Mouse (Mus musculus): ENCODE measurements around the gene Dcst1. TPM values are rescaled to one million over a fixed set of nuclear protein-coding genes. Genes with fewer than 3 reads are reported as not detected.

Gene Dcst1
- polyA plus RNA-seq (2015; fragmentation: Nextera tagmentation; extraction: Ambion mirVana): 0.88 and 0.93 TPM in 2 replicates

DNA sequence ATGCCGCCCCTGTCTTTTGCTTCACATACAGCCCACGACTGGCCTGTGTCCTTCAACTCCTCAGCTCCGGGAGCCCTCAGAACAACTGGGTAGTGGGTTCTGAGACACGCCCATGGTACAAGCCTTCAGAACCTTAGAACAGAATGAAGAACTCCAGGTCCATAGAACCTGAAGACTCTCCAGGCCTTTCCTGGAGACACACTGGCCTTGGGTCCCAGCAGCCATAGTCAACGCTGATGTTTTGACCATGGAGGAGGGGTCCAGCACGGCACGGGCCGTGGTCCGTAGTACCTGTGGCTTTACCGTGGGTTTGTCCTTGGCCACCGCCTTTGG lies at the start of gene Dcst1:
Dcst1 (minus strand) TSS at position 101 of the 333 bp plus-strand sequence.
- no peak within 1 kb of the TSS for H3K4me3 ChIP-seq (replicated peaks)
- H3K36me3 ChIP-seq: no peaks in the 10 kb centered on the region
- H3K27me3 ChIP-seq: no peaks in the 10 kb centered on the region
- H3K27ac ChIP-seq: no peak within 1 kb of the TSS
- 84% methylated on average over 11 of the region's 11 CpGs for WGBS
- H3K9ac ChIP-seq (replicated peaks): no peak within 1 kb of the TSS
- H3K4me2 ChIP-seq (replicated peaks): no peak within 1 kb of the TSS
- no peak for ATAC-seq
- H3K4me1 ChIP-seq (replicated peaks): 0 out of 2 replicates have a peak, but pooled peaks cover 4% of the 10 kb centered on the region
- no peaks in the 10 kb centered on the region for H3K9me3 ChIP-seq

DNA sequence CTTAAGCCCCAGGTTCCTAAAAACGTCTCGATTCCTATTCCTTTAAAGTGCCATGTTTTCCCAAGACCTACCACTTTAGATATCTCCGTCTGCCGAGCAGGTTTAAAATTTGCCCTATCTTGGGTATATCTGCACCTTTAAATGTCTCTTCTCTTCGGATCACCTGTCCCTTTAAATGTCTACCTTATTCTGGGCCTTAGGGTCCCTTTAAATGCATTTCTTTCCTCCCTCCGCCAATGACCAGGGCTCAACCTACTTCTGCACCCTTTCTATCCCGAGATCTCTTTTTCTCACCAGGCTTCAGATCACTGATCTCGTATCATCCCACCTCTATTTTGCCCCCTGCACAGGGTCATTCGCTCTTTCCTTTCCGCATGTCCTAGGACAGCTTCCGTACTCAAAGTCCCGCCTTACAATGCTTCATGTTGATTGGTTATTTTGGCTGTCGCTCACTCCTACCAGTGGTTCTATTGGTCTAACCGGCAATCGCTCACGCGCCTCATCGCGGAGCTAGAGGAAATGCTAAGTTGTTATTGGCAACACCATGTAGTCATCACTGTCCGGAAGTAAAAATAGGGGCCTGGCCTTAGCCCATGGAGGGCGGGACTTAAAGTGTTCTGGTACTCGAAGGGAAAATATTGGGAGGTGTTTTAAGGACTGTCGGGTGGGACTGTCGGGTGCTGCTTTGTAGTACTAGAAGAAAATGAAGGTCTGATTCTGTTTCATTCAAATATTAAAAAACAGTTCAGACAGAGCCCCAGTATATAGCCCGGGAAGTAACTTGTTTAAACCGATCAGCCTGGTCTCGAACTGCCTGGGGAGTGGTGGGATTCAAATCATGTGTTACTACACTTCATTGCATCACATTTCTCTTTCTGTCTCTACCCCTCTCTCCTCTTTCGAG lies 46.7 kb upstream of the Dcst1 start, which contains the start of gene Flad1:
Flad1 (minus strand) TSS at position 381 of the 904 bp plus-strand sequence.
- ATAC-seq: peak; percentile 100
- peak within 1 kb of the TSS; percentile 52 for H3K4me3 ChIP-seq (replicated peaks)
- no peaks in the 10 kb centered on the region for H3K27me3 ChIP-seq
- H3K4me1 ChIP-seq (replicated peaks): peaks cover 20% of the 10 kb centered on the region
- peak within 1 kb of the TSS; percentile 60 for H3K9ac ChIP-seq (replicated peaks)
- peak within 1 kb of the TSS; percentile 69 for H3K4me2 ChIP-seq (replicated peaks)
- H3K27ac ChIP-seq: peak within 1 kb of the TSS; percentile 67
- peaks cover 43% of the 10 kb centered on the region for H3K36me3 ChIP-seq
- H3K9me3 ChIP-seq: no peaks in the 10 kb centered on the region
- WGBS: 7% methylated on average over 28 of the region's 28 CpGs

DNA sequence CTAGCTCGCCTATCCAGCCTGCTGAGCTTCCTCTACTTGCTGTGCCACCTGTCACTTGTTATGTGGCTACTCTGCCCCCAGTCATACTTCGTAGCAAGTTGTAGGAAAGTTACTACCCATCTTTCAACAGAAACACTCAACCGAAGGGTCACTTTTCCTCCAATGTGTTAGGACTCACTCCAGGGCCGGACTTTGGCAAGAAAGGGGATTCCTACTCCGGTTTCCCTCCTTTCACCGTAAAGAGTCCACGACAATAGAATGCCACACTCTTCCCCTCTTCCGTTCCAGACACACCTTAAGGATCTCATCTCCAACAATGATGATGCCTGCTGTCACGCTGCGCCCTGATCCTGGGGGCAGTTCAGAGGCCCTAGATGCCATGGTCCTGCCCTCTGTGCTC lies 45.8 kb upstream of the Dcst1 start:
- no peak for ATAC-seq
- Histone ChIP-seq H3K27me3 (no peaks in the 10 kb centered on the region), H3K36me3 (peaks cover 41% of the 10 kb centered on the region), H3K4me3 (replicated peaks) (peak overlapping the region; percentile 52), H3K9ac (replicated peaks) (peak overlapping the region; percentile 60), H3K27ac (peak overlapping the region; percentile 67), H3K4me2 (replicated peaks) (peak overlapping the region; percentile 69), H3K9me3 (no peaks in the 10 kb centered on the region), H3K4me1 (replicated peaks) (peaks cover 13% of the 10 kb centered on the region)
- 79% methylated on average over 10 of the region's 10 CpGs for WGBS

DNA sequence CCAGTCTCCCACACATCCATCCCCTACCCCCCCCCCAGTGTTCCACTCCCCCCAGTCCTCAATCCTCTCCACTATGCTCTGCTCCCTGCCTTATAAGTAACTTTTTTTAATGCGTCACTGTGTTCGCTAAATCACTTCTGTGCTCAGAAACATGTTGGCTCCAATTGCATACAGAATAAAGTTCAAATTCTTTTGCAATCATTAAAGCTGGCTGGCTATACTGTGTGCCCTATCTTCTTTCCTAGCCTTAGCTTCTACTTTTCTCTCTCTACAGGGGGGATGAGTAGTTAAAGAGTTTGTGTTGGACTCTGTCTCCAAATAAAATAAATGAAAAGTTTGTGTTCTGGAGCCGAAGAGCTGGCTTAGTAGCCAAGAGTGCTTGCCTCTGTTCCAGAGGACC lies 44.6 kb upstream of the Dcst1 start:
- no peak for ATAC-seq
- no peaks in the 10 kb centered on the region for H3K27me3 ChIP-seq
- peaks cover 41% of the 10 kb centered on the region for H3K36me3 ChIP-seq
- WGBS: 94% methylated on average over 3 of the region's 3 CpGs
- no peak overlapping the region for H3K9ac ChIP-seq (replicated peaks)
- H3K4me3 ChIP-seq (replicated peaks): no peak overlapping the region
- peaks cover 13% of the 10 kb centered on the region for H3K4me1 ChIP-seq (replicated peaks)
- H3K27ac ChIP-seq: no peak overlapping the region
- H3K9me3 ChIP-seq: no peaks in the 10 kb centered on the region
- no peak overlapping the region for H3K4me2 ChIP-seq (replicated peaks)

DNA sequence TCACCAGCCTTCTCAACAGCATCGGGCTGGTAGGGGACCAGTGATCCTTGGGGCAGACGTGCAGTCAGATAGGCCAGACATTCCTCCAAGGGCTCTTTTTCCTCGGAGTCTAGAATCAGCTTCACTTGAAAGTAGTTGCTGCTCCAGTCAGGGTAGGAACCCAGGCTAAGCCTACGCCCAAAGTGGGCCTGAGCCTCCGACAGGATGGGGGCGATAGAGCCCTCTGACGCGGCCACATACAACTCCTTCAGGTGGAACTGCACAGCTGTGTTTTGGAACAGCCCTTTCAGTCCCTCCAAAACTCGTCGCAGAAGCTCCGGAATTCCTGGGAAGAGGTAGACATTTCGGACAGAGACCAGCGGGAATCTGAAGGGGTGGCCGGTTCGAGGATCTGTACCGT lies 43.4 kb upstream of the Dcst1 start:
- H3K9me3 ChIP-seq: no peaks in the 10 kb centered on the region
- H3K27me3 ChIP-seq: no peaks in the 10 kb centered on the region
- H3K4me1 ChIP-seq (replicated peaks): peaks cover 13% of the 10 kb centered on the region
- 62% methylated on average over 16 of the region's 16 CpGs for WGBS
- no peak overlapping the region for H3K9ac ChIP-seq (replicated peaks)
- H3K27ac ChIP-seq: no peak overlapping the region
- peaks cover 42% of the 10 kb centered on the region for H3K36me3 ChIP-seq
- H3K4me2 ChIP-seq (replicated peaks): no peak overlapping the region
- H3K4me3 ChIP-seq (replicated peaks): no peak overlapping the region
- ATAC-seq: no peak

DNA sequence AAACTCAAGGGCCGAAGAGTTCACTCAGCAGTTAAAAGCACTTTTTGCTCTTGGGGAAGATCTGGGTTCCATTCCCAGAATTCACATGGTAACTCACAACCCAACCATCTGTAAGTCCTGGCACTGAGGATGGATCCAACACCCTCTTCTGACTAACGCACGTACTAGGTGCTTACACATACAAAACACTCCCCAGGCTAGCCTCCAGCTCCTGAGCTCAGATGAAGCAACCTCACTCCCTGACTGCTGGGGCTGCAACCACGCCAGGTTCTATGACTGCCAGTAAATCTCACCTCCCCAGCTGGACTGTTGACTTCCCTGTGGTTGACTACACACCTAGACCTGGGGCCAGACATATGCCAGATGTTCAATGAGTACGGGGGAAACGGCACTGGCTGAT lies 41.8 kb upstream of the Dcst1 start:
- Histone ChIP-seq H3K4me2 (replicated peaks) (no peak overlapping the region), H3K9ac (replicated peaks) (no peak overlapping the region), H3K27me3 (no peaks in the 10 kb centered on the region), H3K36me3 (peaks cover 57% of the 10 kb centered on the region), H3K9me3 (no peaks in the 10 kb centered on the region), H3K4me1 (replicated peaks) (peaks cover 8% of the 10 kb centered on the region), H3K4me3 (replicated peaks) (no peak overlapping the region), H3K27ac (no peak overlapping the region)
- no peak for ATAC-seq
- WGBS: 91% methylated on average over 6 of the region's 6 CpGs

DNA sequence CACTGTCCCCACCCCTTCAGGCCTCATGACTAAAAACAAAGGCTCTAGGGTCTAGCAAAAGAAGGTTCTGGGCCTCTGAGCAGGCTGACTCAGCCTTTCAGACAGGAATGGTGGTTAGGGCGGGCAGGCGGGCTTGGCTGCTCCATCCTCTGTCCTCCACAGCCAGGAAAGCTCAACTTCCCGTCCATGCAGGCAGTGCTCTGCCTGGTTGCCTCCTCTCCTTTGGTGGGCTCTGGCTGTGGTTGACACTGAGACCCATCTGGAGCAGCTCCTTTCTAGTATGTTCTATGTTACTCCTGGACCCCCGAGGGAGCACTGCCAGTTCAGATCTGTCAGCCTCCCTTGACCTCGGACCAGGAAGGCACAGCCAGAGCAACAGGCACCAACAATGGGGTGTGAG lies 37.6 kb upstream of the Dcst1 start, which contains the start of gene Lenep:
Lenep (minus strand) TSS at position 101 of the 400 bp plus-strand sequence.
- H3K27ac ChIP-seq: no peak within 1 kb of the TSS
- ATAC-seq: no peak
- no peak within 1 kb of the TSS for H3K4me3 ChIP-seq (replicated peaks)
- 75% methylated on average over 5 of the region's 5 CpGs for WGBS
- H3K4me2 ChIP-seq (replicated peaks): no peak within 1 kb of the TSS
- H3K9me3 ChIP-seq: no peaks in the 10 kb centered on the region
- no peaks in the 10 kb centered on the region for H3K4me1 ChIP-seq (replicated peaks)
- H3K36me3 ChIP-seq: peaks cover 61% of the 10 kb centered on the region
- H3K27me3 ChIP-seq: no peaks in the 10 kb centered on the region
- H3K9ac ChIP-seq (replicated peaks): no peak within 1 kb of the TSS

DNA sequence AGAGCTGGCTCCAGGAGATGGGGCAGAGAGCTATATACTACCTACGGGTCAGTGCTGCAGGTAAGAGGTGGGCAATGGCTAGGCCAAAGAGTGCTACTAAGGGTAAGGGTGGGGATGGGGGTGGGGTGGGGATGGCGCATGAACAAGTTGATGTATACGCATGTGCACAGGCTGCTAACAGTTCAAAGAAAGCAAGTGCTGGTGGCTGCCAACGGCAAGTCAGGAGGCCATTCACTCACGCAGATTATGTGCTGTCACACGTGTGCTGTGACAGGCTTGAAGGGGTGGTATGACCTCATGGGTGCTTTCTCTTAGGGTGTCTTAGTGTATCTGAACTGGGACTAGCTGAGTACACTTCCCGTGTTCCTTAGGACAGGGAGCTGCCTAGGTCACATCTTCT lies 36.3 kb upstream of the Dcst1 start:
- WGBS: 93% methylated on average over 7 of the region's 7 CpGs
- H3K27me3 ChIP-seq: peaks cover under 1% of the 10 kb centered on the region; the same call in 1 of the 2 replicates
- H3K4me1 ChIP-seq (replicated peaks): peaks cover 2% of the 10 kb centered on the region
- H3K9me3 ChIP-seq: no peaks in the 10 kb centered on the region
- H3K4me3 ChIP-seq (replicated peaks): no peak overlapping the region
- no peak for ATAC-seq
- H3K36me3 ChIP-seq: peaks cover 52% of the 10 kb centered on the region
- H3K4me2 ChIP-seq (replicated peaks): no peak overlapping the region
- no peak overlapping the region for H3K27ac ChIP-seq
- H3K9ac ChIP-seq (replicated peaks): no peak overlapping the region

DNA sequence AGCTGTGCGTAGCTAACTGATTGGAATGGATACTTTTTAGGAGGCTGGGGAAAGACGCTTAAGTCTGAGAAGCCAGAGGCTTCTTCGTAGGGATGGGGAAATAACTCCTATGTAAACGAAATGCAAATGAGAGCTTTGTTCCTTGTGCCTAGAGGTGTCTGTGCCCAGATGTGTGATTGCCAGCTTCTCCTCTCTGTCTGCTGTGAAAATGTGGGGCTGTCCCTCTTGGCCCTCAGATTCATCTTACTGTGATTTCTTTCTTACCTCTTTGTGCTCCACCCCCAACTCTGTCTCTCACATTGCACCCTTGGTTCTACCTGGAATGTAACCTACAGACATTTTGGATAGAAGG lies 31.6 kb upstream of the Dcst1 start:
- peak overlapping the region; percentile 40 for H3K4me3 ChIP-seq (replicated peaks)
- WGBS: under 1% methylated on average over 4 of the region's 4 CpGs
- peaks cover 43% of the 10 kb centered on the region for H3K4me1 ChIP-seq (replicated peaks)

DNA sequence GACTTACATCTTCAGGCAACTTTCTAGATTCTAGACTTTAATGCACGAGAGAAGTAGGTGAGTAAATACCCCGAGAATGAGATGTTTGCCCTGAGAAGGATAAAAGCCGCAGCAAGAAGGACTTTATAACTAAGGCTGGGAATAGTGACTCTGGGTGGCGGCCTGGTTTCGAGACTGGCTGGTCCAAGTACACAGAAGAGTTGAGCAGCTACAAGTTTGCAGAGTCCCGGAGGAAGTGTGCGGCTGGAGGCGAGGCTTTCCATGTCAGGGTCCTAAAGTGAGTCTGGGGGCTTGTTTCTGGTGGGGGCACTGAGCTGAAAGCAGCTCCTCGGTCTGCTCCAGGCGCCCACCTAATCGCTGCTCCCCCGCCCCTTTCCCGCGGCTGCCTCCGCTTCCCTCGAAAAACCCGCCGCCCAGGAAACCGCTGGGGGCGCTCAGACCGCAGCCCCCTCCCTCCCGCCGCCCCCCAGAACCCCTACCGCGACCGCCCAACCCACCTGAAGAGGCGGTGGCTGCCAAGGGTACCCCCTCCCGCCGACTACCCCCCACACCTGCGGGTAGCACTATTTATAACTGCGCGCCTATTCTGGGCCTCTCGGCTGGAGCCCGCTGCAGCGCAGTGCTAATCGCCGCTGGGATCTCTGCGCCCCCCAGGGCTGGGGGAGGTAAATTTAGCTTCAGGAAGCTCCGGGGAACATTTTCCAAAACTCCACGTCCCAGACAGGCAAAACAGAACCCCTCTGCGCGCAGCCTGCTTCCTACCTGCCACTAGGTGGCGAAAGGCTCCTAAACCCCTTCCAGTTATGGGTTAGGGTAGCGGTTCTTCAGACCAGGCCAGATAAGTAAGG lies 31.0 kb upstream of the Dcst1 start:
- Histone ChIP-seq H3K4me1 (replicated peaks) (peaks cover 49% of the 10 kb centered on the region), H3K4me2 (replicated peaks) (peak overlapping the region; percentile 97), H3K4me3 (replicated peaks) (peak overlapping the region; percentile 40), H3K9me3 (no peaks in the 10 kb centered on the region), H3K36me3 (peaks cover 6% of the 10 kb centered on the region), H3K9ac (replicated peaks) (peak overlapping the region; percentile 37; the same call in 1 of the 2 replicates), H3K27ac (no peak overlapping the region), H3K27me3 (peaks cover 27% of the 10 kb centered on the region)
- WGBS: under 1% methylated on average over 44 of the region's 44 CpGs
- no peak for ATAC-seq

More for the DNA sequence above, 31.6 kb upstream of the Dcst1 start:
- no peak overlapping the region for H3K9ac ChIP-seq (replicated peaks)
- no peak for ATAC-seq
- H3K36me3 ChIP-seq: peaks cover 12% of the 10 kb centered on the region
- no peak overlapping the region for H3K27ac ChIP-seq
- H3K4me2 ChIP-seq (replicated peaks): peak overlapping the region; percentile 97
- H3K9me3 ChIP-seq: no peaks in the 10 kb centered on the region
- H3K27me3 ChIP-seq: peaks cover 27% of the 10 kb centered on the region

DNA sequence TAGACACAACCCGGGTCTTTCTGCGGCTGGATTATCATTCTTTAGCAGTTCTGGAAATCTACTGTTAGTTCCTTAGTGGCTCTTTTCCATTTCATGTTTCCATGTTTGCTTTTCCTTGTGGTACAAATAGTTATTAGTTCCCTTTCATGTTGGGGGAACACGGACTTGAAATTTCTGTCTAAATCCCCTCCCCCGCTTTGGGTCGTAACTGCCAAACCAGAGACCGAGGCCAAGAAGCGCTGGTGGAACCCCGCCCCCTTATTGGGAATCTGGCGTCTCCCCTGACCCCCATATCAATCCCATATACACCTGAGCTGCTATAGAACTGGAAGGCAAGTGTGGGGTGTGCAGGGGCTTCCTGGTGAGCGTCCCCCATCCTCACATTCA lies 30.4 kb upstream of the Dcst1 start:
- Histone ChIP-seq H3K4me2 (replicated peaks) (peak overlapping the region; percentile 97), H3K27ac (no peak overlapping the region), H3K4me3 (replicated peaks) (peak overlapping the region; percentile 52), H3K27me3 (peaks cover 30% of the 10 kb centered on the region), H3K9me3 (no peaks in the 10 kb centered on the region), H3K36me3 (peaks cover 5% of the 10 kb centered on the region), H3K9ac (replicated peaks) (0 out of 2 replicates have a peak overlapping the region, but pooled peaks have one; percentile 36), H3K4me1 (replicated peaks) (peaks cover 55% of the 10 kb centered on the region)
- 4% methylated on average over 10 of the region's 10 CpGs for WGBS
- no peak for ATAC-seq

DNA sequence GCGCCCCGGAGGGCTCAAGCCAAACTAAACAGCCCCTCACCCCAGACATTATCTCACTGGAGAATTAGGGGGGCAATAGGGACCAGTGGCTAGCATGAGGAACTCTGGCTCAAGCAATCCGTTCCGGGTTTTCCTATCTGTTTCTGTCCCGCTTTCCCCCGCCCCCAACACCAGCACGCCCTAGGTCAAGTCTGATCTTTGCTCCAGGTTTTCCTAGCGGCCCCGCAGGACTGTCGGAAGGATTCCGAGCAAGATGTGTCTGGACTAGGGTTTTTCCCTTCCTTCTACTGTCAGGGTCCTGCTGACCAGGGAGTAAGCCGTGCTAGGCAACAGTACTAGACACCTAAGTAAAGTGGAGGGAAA lies 29.8 kb upstream of the Dcst1 start:
- H3K27ac ChIP-seq: no peak overlapping the region

More for the DNA sequence above, 29.8 kb upstream of the Dcst1 start:
- peaks cover 30% of the 10 kb centered on the region for H3K27me3 ChIP-seq
- peak overlapping the region; percentile 97 for H3K4me2 ChIP-seq (replicated peaks)
- under 1% methylated on average over 12 of the region's 12 CpGs for WGBS
- peaks cover 2% of the 10 kb centered on the region; the same call in 1 of the 2 replicates for H3K36me3 ChIP-seq
- no peak overlapping the region for H3K9ac ChIP-seq (replicated peaks)
- ATAC-seq: no peak
- peak overlapping the region; percentile 52 for H3K4me3 ChIP-seq (replicated peaks)
- H3K9me3 ChIP-seq: no peaks in the 10 kb centered on the region
- peaks cover 56% of the 10 kb centered on the region for H3K4me1 ChIP-seq (replicated peaks)

Measured in midbrain, embryonic 13.5 days (tissue).